Mouse (Mus musculus) liver, adult (tissue): ENCODE measurements around the gene Cabp4.

ENCODE experiments used
- GATA4 ChIP-seq: IDR thresholded peaks from 2 replicates; pipeline ENCODE4 v1.6.1; 2014; ENCODE audit warnings: mild to moderate bottlenecking, low read length; ENCODE audit not compliant: insufficient replicate concordance

Gene Cabp4

GRCm38 (mm10) chr19:4122411-4123370 is 21.1 kb downstream of the Cabp4 start:
- TF ChIP-seq GATA4 = no peak

GRCm38 (mm10) chr19:4121097-4121805 is 22.6 kb downstream of the Cabp4 start:
- TF ChIP-seq GATA4 = no peak; the same call in 1 of the 2 replicates

- no peak for TF ChIP-seq GATA4
Observed at GRCm38 (mm10) chr19:4120496-4120895, 23.3 kb downstream of the Cabp4 start.

GRCm38 (mm10) chr19:4119716-4120487 is 23.9 kb downstream of the Cabp4 start:
- TF ChIP-seq GATA4 = no peak

GRCm38 (mm10) chr19:4118350-4118749 is 25.5 kb downstream of the Cabp4 start:
- TF ChIP-seq GATA4 = no peak

GRCm38 (mm10) chr19:4117006-4117405 is 26.8 kb downstream of the Cabp4 start:
- no peak for TF ChIP-seq GATA4

GRCm38 (mm10) chr19:4115816-4116215 is 28.0 kb downstream of the Cabp4 start:
- TF ChIP-seq GATA4 = no peak

- TF ChIP-seq GATA4 = no peak
Observed at GRCm38 (mm10) chr19:4115144-4115543, 28.7 kb downstream of the Cabp4 start.

GRCm38 (mm10) chr19:4114551-4114950 is 29.3 kb downstream of the Cabp4 start:
- no peak for TF ChIP-seq GATA4

- TF ChIP-seq GATA4 = no peak
Observed at GRCm38 (mm10) chr19:4113806-4114230, 30.0 kb downstream of the Cabp4 start.

- no peak for TF ChIP-seq GATA4
Observed at GRCm38 (mm10) chr19:4113186-4113805, 30.5 kb downstream of the Cabp4 start.

GRCm38 (mm10) chr19:4112063-4112960 is 31.5 kb downstream of the Cabp4 start:
- TF ChIP-seq GATA4 = no peak

- no peak for TF ChIP-seq GATA4
Observed at GRCm38 (mm10) chr19:4108535-4108934, 35.3 kb downstream of the Cabp4 start.

GRCm38 (mm10) chr19:4106654-4107053 is 37.2 kb downstream of the Cabp4 start:
- no peak for TF ChIP-seq GATA4
